Mouse (Mus musculus) liver, adult 2 months (tissue): Measurements from ENCODE around the gene Pclo. TPM values are rescaled to one million over a fixed set of nuclear protein-coding genes. Genes with fewer than 3 reads are reported as not detected.
"Not testable (repeated sequence)": the region's sequence is repeated elsewhere in the genome, so short reads cannot be mapped to it uniquely, and the experiment has no call there.

ENCODE experiments used
- DNase-seq: peaks from one replicate; pipeline ENCODE4 v3.0.0-alpha.2; 2011; ENCODE audit warnings: low read depth, low spot score; ENCODE audit errors: extremely low read depth
- H3K27ac ChIP-seq: fragments of 200-500 bp; replicated peaks from 2 replicates; pipeline ENCODE4 v1.5.1; 2012; ENCODE audit warnings: low read depth, mild to moderate bottlenecking, control low read depth, inconsistent platforms, low read length; ENCODE audit not compliant: insufficient read depth
- H3K27me3 ChIP-seq: fragments of 200-500 bp; 2 replicates; pipeline ENCODE4 v1.6.1; 2012; ENCODE audit warnings: mild to moderate bottlenecking, moderate library complexity, low read length, inconsistent platforms; ENCODE audit not compliant: control insufficient read depth, insufficient read depth
- H3K36me3 ChIP-seq: fragments of 200-500 bp; 2 replicates; pipeline ENCODE4 v1.6.1; 2012; ENCODE audit warnings: low read length, inconsistent platforms; ENCODE audit not compliant: control insufficient read depth, insufficient read depth
- H3K4me1 ChIP-seq: fragments of 200-500 bp; 2 replicates; pipeline ENCODE4 v1.6.1; 2011; ENCODE audit warnings: low read length; ENCODE audit not compliant: control insufficient read depth, insufficient read depth
- H3K4me3 ChIP-seq: fragments of 200-500 bp; 2 replicates; pipeline ENCODE4 v1.5.1; 2011; ENCODE audit warnings: low read depth, mild to moderate bottlenecking, control low read depth, low read length, moderate library complexity; ENCODE audit not compliant: insufficient read depth
- H3K79me2 ChIP-seq: fragments of 200-500 bp; 2 replicates; pipeline ENCODE4 v1.6.1; 2012; ENCODE audit warnings: inconsistent platforms, mild to moderate bottlenecking, low read length, moderate library complexity; ENCODE audit not compliant: control insufficient read depth, insufficient read depth
- H3K9ac ChIP-seq: fragments of 200-500 bp; 2 replicates; pipeline ENCODE4 v1.6.1; 2012; ENCODE audit warnings: low read depth, mild to moderate bottlenecking, control low read depth, inconsistent platforms, low read length
- CTCF ChIP-seq: fragments of 200-500 bp; IDR thresholded peaks from 2 replicates; pipeline ENCODE4 v1.5.1; 2011; ENCODE audit warnings: low read depth, low read length, control low read depth
- POLR2A ChIP-seq: fragments of 200-500 bp; IDR thresholded peaks from 2 replicates; pipeline ENCODE4 v1.6.1; 2011; ENCODE audit warnings: low read length, control low read depth; ENCODE audit not compliant: insufficient read depth; ENCODE audit errors: extremely low read depth
- WGBS: fragments of 180-500 bp; shearing (Covaris S2); methylation state at CpG from one replicate; pipeline ENCODE4 v1.1.7; 2018; 5-methylcytosine and 5-hydroxymethylcytosine counted together
- polyA plus RNA-seq: library from polyadenylated mRNA; depleted of rRNA; stranded (reverse); fragments of >200 nt; gene quantifications from 2 replicates; pipeline ENCODE4 v1.2.3, GENCODE M21; 2012; rRNA removed
- total RNA-seq: library from RNA; depleted of rRNA; stranded (reverse); fragments of >200 nt; gene quantifications from 2 replicates; pipeline ENCODE4 v1.2.3, GENCODE M21; 2014; rRNA removed

Pclo gene
- total RNA-seq (0.28 and 0.60 TPM in 2 replicates), polyA plus RNA-seq (0.04 and 0.06 TPM in 2 replicates)

GRCm38 (mm10) chr5:14514631-14515523 lies at the start of gene Pclo:
Gene Pclo, plus strand, starts transcription at chr5:14514918.
- Histone ChIP-seq H3K9ac (peak within 1 kb of the TSS; percentile 58), H3K79me2 (no peaks in the 10 kb centered on the region), H3K4me1 (no peaks in the 10 kb centered on the region), H3K27ac (peak within 1 kb of the TSS; percentile 42), H3K36me3 (no peaks in the 10 kb centered on the region), H3K27me3 (no peaks in the 10 kb centered on the region), H3K4me3 (peak within 1 kb of the TSS; percentile 76)
- 2% methylated on average over 89 of the region's 89 CpGs for WGBS
- peak; percentile 76 for DNase-seq
- TF ChIP-seq CTCF, result no peak
- peak; percentile 32; the same call in 1 of the 2 replicates for TF ChIP-seq POLR2A

GRCm38 (mm10) chr5:14494431-14494830 lies 20.3 kb upstream of the Pclo start:
- not testable (repeated sequence) for H3K4me3 ChIP-seq, H3K4me1 ChIP-seq, H3K27ac ChIP-seq, H3K27me3 ChIP-seq, H3K9ac ChIP-seq, H3K79me2 ChIP-seq, DNase-seq, H3K36me3 ChIP-seq
- 59% methylated on average over 2 of the region's 2 CpGs for WGBS

- Histone ChIP-seq H3K9ac (no peak overlapping the region), H3K36me3 (no peaks in the 10 kb centered on the region), H3K4me3 (no peak overlapping the region), H3K27me3 (no peaks in the 10 kb centered on the region), H3K79me2 (no peaks in the 10 kb centered on the region), H3K4me1 (no peaks in the 10 kb centered on the region), H3K27ac (no peak overlapping the region)
- WGBS, result 62% methylated on average over 1 of the region's 1 CpGs
- TF ChIP-seq POLR2A, result no peak
- TF ChIP-seq CTCF, result no peak
- no peak for DNase-seq
Measured at GRCm38 (mm10) chr5:14508522-14508921, 6.2 kb upstream of the Pclo start.

GRCm38 (mm10) chr5:14509621-14510020 lies 5.1 kb upstream of the Pclo start:
- no peak overlapping the region for H3K27ac ChIP-seq
- DNase-seq, result no peak
- no peaks in the 10 kb centered on the region for H3K27me3 ChIP-seq
- no peaks in the 10 kb centered on the region for H3K79me2 ChIP-seq
- WGBS, result 68% methylated on average over 1 of the region's 1 CpGs
- no peaks in the 10 kb centered on the region for H3K36me3 ChIP-seq
- H3K4me3 ChIP-seq, result no peak overlapping the region
- no peaks in the 10 kb centered on the region for H3K4me1 ChIP-seq
- TF ChIP-seq CTCF, result no peak
- no peak for TF ChIP-seq POLR2A
- no peak overlapping the region for H3K9ac ChIP-seq

GRCm38 (mm10) chr5:14518131-14518832 lies 3.6 kb downstream of the Pclo start:
- H3K4me3 ChIP-seq, result no peak overlapping the region
- H3K79me2 ChIP-seq, result no peaks in the 10 kb centered on the region
- H3K9ac ChIP-seq, result no peak overlapping the region
- no peaks in the 10 kb centered on the region for H3K4me1 ChIP-seq
- H3K27me3 ChIP-seq, result no peaks in the 10 kb centered on the region
- no peak overlapping the region for H3K27ac ChIP-seq
- no peak for DNase-seq
- no peaks in the 10 kb centered on the region for H3K36me3 ChIP-seq
- WGBS, result 61% methylated on average over 4 of the region's 4 CpGs
- no peak for TF ChIP-seq CTCF
- TF ChIP-seq POLR2A, result no peak
